Mouse (Mus musculus) MEL (cell line): ENCODE data around the gene Poln.

ENCODE experiments used
- HCFC1 ChIP-seq: IDR thresholded peaks from 2 replicates; pipeline ENCODE4 v1.6.1; 2012; ENCODE audit warnings: low read depth, mild to moderate bottlenecking, inconsistent platforms, low read length, improper control_type of control experiment, moderate library complexity
- ZKSCAN1 ChIP-seq: IDR thresholded peaks from 2 replicates; pipeline ENCODE4 v1.6.1; 2012; ENCODE audit warnings: low read depth, mild to moderate bottlenecking, inconsistent platforms, low read length, improper control_type of control experiment, moderate library complexity

GRCm38 (mm10) chr5:33994671-33995625, 174.3 kb downstream of the Poln start:
- TF ChIP-seq ZKSCAN1 = no peak
- TF ChIP-seq HCFC1 = no peak
